Mouse (Mus musculus) lung, postnatal 0 days (tissue): ENCODE measurements around the gene Saa3. TPM values are rescaled to one million over a fixed set of nuclear protein-coding genes. Genes with fewer than 3 reads are reported as not detected.

ENCODE experiments used
- ATAC-seq: fragments of 200-750 bp; cut with Nextera tagmentation; 2 replicates; pipeline ENCODE4 v1.8.0; 2017; ENCODE audit warnings: moderate library complexity
- DNase-seq: peaks from one replicate; pipeline ENCODE4 v3.0.0-alpha.2; 2016; ENCODE audit warnings: low spot score
- H3K27ac ChIP-seq: fragments of 300-500 bp; sonication (generic); 2 replicates; pipeline ENCODE4 v1.5.1; 2014; ENCODE audit warnings: antibody characterized with exemption, mild to moderate bottlenecking, low read length, mixed read lengths
- H3K27me3 ChIP-seq: fragments of 300-500 bp; sonication (generic); replicated peaks from 2 replicates; pipeline ENCODE4 v1.6.1; 2014; ENCODE audit warnings: low read length, mixed read lengths; ENCODE audit not compliant: insufficient read depth
- H3K36me3 ChIP-seq: fragments of 300-500 bp; sonication (generic); 2 replicates; pipeline ENCODE4 v1.6.1; 2014; ENCODE audit warnings: low read length, mixed read lengths; ENCODE audit not compliant: insufficient read depth
- H3K4me1 ChIP-seq: fragments of 300-500 bp; sonication (generic); 2 replicates; pipeline ENCODE4 v1.6.1; 2014; ENCODE audit warnings: antibody characterized with exemption, low read depth, low read length, mixed read lengths; ENCODE audit not compliant: insufficient read depth
- H3K4me2 ChIP-seq: fragments of 300-500 bp; sonication (generic); replicated peaks from 2 replicates; pipeline ENCODE4 v1.6.1; 2014; ENCODE audit warnings: low read depth, mild to moderate bottlenecking, low read length, moderate library complexity, mixed read lengths
- H3K4me3 ChIP-seq: fragments of 300-500 bp; sonication (generic); 2 replicates; pipeline ENCODE4 v1.5.1; 2014; ENCODE audit warnings: low read depth, low read length
- H3K9ac ChIP-seq: fragments of 300-500 bp; sonication (generic); replicated peaks from 2 replicates; pipeline ENCODE4 v1.6.1; 2014; ENCODE audit warnings: low read depth, mild to moderate bottlenecking
- H3K9me3 ChIP-seq: fragments of 300-500 bp; sonication (generic); 2 replicates; pipeline ENCODE4 v1.6.1; 2016; ENCODE audit warnings: low read length, mixed read lengths
- CTCF ChIP-seq: IDR thresholded peaks from 2 replicates; pipeline ENCODE4 v1.5.1; 2016; ENCODE audit warnings: antibody characterized with exemption, mild to moderate bottlenecking
- EP300 ChIP-seq: IDR thresholded peaks from 2 replicates; pipeline ENCODE4 v1.6.1; 2016; ENCODE audit warnings: antibody characterized with exemption, mild to moderate bottlenecking, control low read depth
- WGBS: fragments of 180-500 bp; shearing (Covaris S2); extraction: QIAGEN DNeasy Blood & Tissue Kit; methylation state at CpG from one replicate; pipeline ENCODE4 v1.1.7; 2014; 5-methylcytosine and 5-hydroxymethylcytosine counted together
- polyA plus RNA-seq: library from polyadenylated mRNA; unstranded; fragments of >200 nt; fragmentation: Nextera tagmentation; extraction: Ambion mirVana; gene quantifications from 2 replicates; pipeline ENCODE4 v1.2.1, GENCODE M21; 2015

The Saa3 gene
- polyA plus RNA-seq, 1 experiment from 2014 or later = 34.2 TPM

DNA sequence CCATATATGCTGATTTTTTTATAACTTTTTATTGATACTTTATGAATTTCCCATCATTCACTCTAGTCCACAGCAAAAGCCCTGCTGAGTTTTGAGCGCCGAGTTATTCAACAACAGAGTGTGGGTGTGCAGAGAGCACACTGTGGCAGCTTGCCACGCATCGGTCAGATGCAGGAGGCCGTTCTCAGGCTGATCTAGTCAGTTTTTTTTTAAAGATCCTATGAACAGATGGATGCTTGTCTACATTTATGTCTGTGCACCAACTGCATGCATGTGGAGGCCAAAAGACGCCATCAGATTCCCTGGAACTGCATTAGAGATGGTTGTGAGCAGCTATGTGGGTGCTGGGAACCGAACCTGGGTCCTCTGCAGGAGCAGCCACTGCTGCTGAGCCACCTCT, 40.4 kb downstream of the Saa3 start:
- Histone ChIP-seq H3K27ac (no peak overlapping the region), H3K27me3 (no peaks in the 10 kb centered on the region), H3K9me3 (no peaks in the 10 kb centered on the region), H3K36me3 (no peaks in the 10 kb centered on the region), H3K4me1 (no peaks in the 10 kb centered on the region), H3K9ac (no peak overlapping the region), H3K4me2 (no peak overlapping the region), H3K4me3 (no peak overlapping the region)
- WGBS = 90% methylated on average over 7 of the region's 7 CpGs
- TF ChIP-seq EP300 (no peak), CTCF (no peak)
- ATAC-seq (no peak), DNase-seq (no peak)

DNA sequence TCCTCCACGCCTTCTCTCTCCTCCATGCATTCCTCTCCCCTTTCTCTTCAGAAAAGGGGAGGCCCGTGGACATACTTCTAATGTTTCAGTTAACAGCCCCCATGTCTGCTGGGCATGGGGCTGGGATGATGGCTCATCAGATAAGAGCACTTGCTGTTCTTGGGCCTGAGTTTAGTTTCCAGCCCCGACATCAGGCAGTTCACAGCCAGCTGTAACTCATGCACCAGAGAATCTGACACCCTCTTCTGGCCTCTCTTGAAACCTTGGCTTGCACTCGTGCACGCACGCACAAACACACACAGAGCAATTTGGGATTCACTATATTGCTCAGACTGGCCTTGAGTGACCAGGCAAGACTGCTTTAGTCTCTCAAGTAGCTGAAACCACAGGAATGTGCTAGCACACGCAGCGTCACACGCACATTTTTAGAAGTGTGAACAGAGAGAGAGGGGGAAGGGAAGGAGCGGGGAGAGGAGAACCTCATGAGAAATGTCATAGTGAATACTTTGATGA, 43.3 kb downstream of the Saa3 start, which contains the start of gene Tph1:
TSS of gene Tph1 (minus strand) at position 378 of the 513 bp plus-strand sequence.
- peak; percentile 34 for DNase-seq
- 15% methylated on average over 10 of the region's 10 CpGs for WGBS
- Histone ChIP-seq H3K27ac (no peak within 1 kb of the TSS), H3K9me3 (no peaks in the 10 kb centered on the region), H3K9ac (no peak within 1 kb of the TSS), H3K4me3 (no peak within 1 kb of the TSS), H3K27me3 (no peaks in the 10 kb centered on the region), H3K36me3 (no peaks in the 10 kb centered on the region), H3K4me1 (no peaks in the 10 kb centered on the region), H3K4me2 (no peak within 1 kb of the TSS)
- peak; percentile 57 for ATAC-seq
- TF ChIP-seq EP300 (no peak), CTCF (no peak)

DNA sequence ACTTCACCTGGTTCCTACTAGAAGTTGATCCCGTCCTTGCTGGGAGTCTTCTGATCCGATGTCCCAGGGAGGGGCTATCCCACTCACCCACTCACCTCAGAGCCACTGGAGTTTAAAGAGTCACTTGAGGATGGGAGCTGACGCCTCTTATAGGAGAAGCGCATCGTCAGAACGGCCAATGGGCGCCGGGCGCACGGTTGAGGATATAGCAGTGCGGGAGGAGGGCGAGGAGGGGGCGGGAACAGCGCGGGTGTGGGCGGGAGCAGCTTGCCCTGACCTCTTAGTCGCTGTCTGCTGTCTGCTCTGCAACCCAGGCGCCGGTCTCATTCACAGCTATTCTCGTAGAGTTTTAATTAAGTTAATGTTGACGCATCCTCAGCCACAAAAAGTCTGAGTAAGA, 48.2 kb downstream of the Saa3 start:
- Histone ChIP-seq H3K9ac (no peak overlapping the region), H3K27ac (no peak overlapping the region), H3K4me2 (no peak overlapping the region), H3K27me3 (0 out of 2 replicates have a peak, but pooled peaks cover 3% of the 10 kb centered on the region), H3K4me1 (no peaks in the 10 kb centered on the region), H3K36me3 (no peaks in the 10 kb centered on the region), H3K4me3 (no peak overlapping the region), H3K9me3 (no peaks in the 10 kb centered on the region)
- WGBS = 2% methylated on average over 20 of the region's 21 CpGs
- peak; percentile 11 for DNase-seq
- TF ChIP-seq EP300 (no peak), CTCF (no peak)
- no peak for ATAC-seq

DNA sequence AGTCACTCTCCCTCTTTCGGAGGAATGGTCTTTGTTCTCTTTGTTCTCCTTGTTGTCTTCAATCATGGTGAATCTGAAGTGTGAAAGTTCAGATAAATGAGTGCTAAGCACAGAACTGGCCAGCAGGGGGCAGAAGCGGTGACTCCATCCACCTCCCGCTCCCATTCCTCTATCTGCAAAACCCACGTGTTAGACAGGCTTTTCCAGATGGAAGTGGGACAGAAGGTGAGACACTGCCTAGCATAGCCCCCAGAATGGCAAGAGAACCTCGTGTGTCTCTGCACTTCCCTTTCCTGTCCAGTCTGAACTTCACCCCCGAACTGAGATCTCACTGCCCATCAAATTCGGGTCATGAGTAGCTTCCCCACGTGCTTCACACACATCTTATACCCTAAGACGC, 50.3 kb downstream of the Saa3 start:
- H3K4me2 ChIP-seq = no peak overlapping the region
- 0 out of 2 replicates have a peak, but pooled peaks cover 3% of the 10 kb centered on the region for H3K27me3 ChIP-seq
- no peaks in the 10 kb centered on the region for H3K36me3 ChIP-seq
- H3K9ac ChIP-seq = no peak overlapping the region
- no peaks in the 10 kb centered on the region for H3K9me3 ChIP-seq
- 30% methylated on average over 9 of the region's 9 CpGs for WGBS
- H3K4me3 ChIP-seq = no peak overlapping the region
- H3K4me1 ChIP-seq = no peaks in the 10 kb centered on the region
- peak; percentile 34 for DNase-seq
- H3K27ac ChIP-seq = no peak overlapping the region
- ATAC-seq = no peak
- TF ChIP-seq CTCF (peak; percentile 73), EP300 (no peak)

Other genes starting within 250 kb of the Saa3 start
- gene Sergef, start 75.9 kb downstream of the Saa3 start, polyA plus RNA-seq = 7.2 and 8.3 TPM in 2 replicates
- 0.27 and 0.32 TPM in 2 replicates for gene Tph1, start 43.2 kb downstream of the Saa3 start, polyA plus RNA-seq
- gene Saal1, start 5.0 kb downstream of the Saa3 start, polyA plus RNA-seq = 9.5 and 11.1 TPM in 2 replicates
- gene Saa4, start 16.9 kb upstream of the Saa3 start, polyA plus RNA-seq = not detected in 2 replicates
- gene Saa1, start 27.3 kb upstream of the Saa3 start, polyA plus RNA-seq = 0.65 and 0.69 TPM in 2 replicates
- 1.0 TPM in 1 of 2 replicates, not detected in the other for gene Saa2, start 36.1 kb upstream of the Saa3 start, polyA plus RNA-seq
- 12.7 and 13.7 TPM in 2 replicates for gene Hps5, start 80.4 kb upstream of the Saa3 start, polyA plus RNA-seq
- gene Gtf2h1, start 80.4 kb upstream of the Saa3 start, polyA plus RNA-seq = 29.1 and 30.6 TPM in 2 replicates
- gene Ldha, start 125.8 kb upstream of the Saa3 start, polyA plus RNA-seq = 533 and 589 TPM in 2 replicates
- 0.11 TPM in 1 of 2 replicates, not detected in the other for gene Ldhc, start 145.5 kb upstream of the Saa3 start, polyA plus RNA-seq
- 134 and 150 TPM in 2 replicates for gene Tsg101, start 204.3 kb upstream of the Saa3 start, polyA plus RNA-seq
- gene Uevld, start 242.8 kb upstream of the Saa3 start, polyA plus RNA-seq = 4.1 and 6.0 TPM in 2 replicates